Mouse (Mus musculus) bone marrow, adult 2 months (tissue): ENCODE results near the gene Map4k2.
A peak's percentile ranks its signal among the peaks of the same experiment; 100 is the strongest.

Source experiments
- CTCF ChIP-seq: fragments of 200-500 bp; IDR thresholded peaks from 2 replicates; pipeline ENCODE4 v1.5.1; 2011; ENCODE audit warnings: low read length, control low read depth; ENCODE audit not compliant: control insufficient read depth, insufficient read depth
- POLR2A ChIP-seq: fragments of 200-500 bp; IDR thresholded peaks from 2 replicates; pipeline ENCODE4 v1.6.1; 2011; ENCODE audit warnings: low read depth, mild to moderate bottlenecking, control low read depth, low read length, borderline replicate concordance; ENCODE audit not compliant: control insufficient read depth

DNA sequence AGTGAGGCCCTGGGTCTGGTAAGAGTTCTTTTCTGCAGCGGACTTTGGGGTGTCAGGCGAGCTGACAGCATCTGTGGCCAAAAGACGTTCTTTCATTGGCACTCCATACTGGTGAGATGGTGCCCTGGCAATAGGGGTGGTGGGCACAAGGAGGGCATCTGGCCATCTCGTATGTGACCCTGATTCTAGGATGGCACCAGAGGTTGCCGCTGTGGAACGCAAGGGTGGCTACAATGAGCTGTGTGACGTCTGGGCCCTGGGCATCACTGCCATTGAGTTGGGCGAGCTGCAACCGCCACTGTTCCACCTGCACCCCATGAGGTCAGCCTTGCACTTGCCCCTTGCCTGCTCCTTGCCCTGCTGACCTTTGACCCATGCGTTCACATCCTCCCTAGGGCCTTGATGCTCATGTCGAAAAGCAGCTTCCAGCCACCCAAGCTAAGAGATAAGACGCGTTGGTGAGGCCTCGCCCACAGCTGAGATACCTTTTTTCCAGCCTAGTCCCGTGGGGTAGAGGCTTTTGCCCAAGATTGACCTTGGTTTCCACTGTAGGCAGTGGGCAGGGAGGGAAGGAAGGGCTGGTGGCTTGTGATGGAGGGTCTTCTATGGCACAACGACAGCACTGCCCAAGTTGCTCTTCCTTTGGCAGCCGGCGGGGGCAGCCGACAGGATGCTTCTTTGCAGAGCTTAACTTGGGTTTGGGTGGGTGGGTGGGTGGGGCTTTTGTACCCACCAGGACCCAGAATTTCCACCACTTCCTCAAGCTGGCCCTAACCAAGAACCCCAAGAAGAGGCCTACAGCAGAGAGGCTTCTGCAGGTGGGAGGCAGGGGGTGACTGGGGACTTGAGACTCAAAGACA, 2.4 kb downstream of the Map4k2 start:
- TF ChIP-seq CTCF, result peak; percentile 18; the same call in 1 of the 2 replicates
- TF ChIP-seq POLR2A, result no peak
